ENCODE assay signal across 9 mouse cellular contexts in genomic region chr7:98523070-98523812, GRCm38 (mm10). TPM values are rescaled to one million over a fixed set of nuclear protein-coding genes. Genes with fewer than 3 reads are reported as not detected.
DNase-seq lines count a peak whose midpoint lies in the region; ATAC-seq lines count a peak whose summit lies in the region.
"Had no signal": no experiment of that assay in that cellular context is flagged by ENCODE, and none has a peak within 500 bp of the region (broad histone marks: within the 10 kb centered on the region; RNA-seq: fewer than 3 reads in every experiment).

No protein-coding gene starts in this region.

- no peak overlapping the region for H3K4me2 ChIP-seq in midbrain, embryonic 11.5 days
- no peak overlapping the region for H3K4me2 ChIP-seq in midbrain, embryonic 14.5 days (ENCODE audit: low read length)
- H3K4me2 ChIP-seq in liver, embryonic 11.5 days, result no peak overlapping the region

- peak; percentile 47 for DNase-seq in midbrain, embryonic 11.5 days (ENCODE audit: low spot score, missing footprints)
- no peak for DNase-seq in midbrain, embryonic 14.5 days
- peak; percentile 81 to 91 for DNase-seq in heart, adult 18-20 months
- DNase-seq in kidney, adult 11 months, result peak; percentile 71
- no peak for DNase-seq in adipocyte (ENCODE audit: low spot score)
- DNase-seq in testis, postnatal 14 days (ENCODE audit: low spot score), result no peak
- DNase-seq in liver, embryonic 11.5 days (ENCODE audit: low spot score), result no peak

- no peak overlapping the region for H3K27ac ChIP-seq in midbrain, embryonic 11.5 days (ENCODE audit: low read depth, low read length)
- H3K27ac ChIP-seq in midbrain, embryonic 14.5 days (replicated peaks; ENCODE audit: low read depth, low read length), result no peak overlapping the region
- H3K27ac ChIP-seq in liver, embryonic 11.5 days (ENCODE audit: low read depth, low read length), result no peak overlapping the region
- H3K27ac ChIP-seq: liver, embryonic 14.5 days had no signal

- no peaks in the 10 kb centered on the region for H3K9me3 ChIP-seq in midbrain, embryonic 11.5 days (ENCODE audit: control insufficient read depth, low read length)
- no peaks in the 10 kb centered on the region for H3K9me3 ChIP-seq in midbrain, embryonic 14.5 days (ENCODE audit: control insufficient read depth, low read length)
- no peaks in the 10 kb centered on the region for H3K9me3 ChIP-seq in liver, embryonic 11.5 days (ENCODE audit: control insufficient read depth, low read length)

- H3K27me3 ChIP-seq in midbrain, embryonic 11.5 days (ENCODE audit: control insufficient read depth, insufficient read depth, low read length), result no peaks in the 10 kb centered on the region
- H3K27me3 ChIP-seq in midbrain, embryonic 14.5 days (ENCODE audit: control insufficient read depth, insufficient read depth, low read length), result no peaks in the 10 kb centered on the region
- H3K27me3 ChIP-seq in liver, embryonic 11.5 days (replicated peaks; ENCODE audit: control insufficient read depth, insufficient read depth, low read length), result 0 out of 2 replicates have a peak, but pooled peaks cover 2% of the 10 kb centered on the region

- no peaks in the 10 kb centered on the region for H3K4me1 ChIP-seq in midbrain, embryonic 11.5 days (ENCODE audit: control insufficient read depth, insufficient read depth, low read length)
- H3K4me1 ChIP-seq in midbrain, embryonic 14.5 days (ENCODE audit: control insufficient read depth, insufficient read depth, low read length), result no peaks in the 10 kb centered on the region
- peaks cover 6% of the 10 kb centered on the region for H3K4me1 ChIP-seq in liver, embryonic 11.5 days (replicated peaks; ENCODE audit: control insufficient read depth, insufficient read depth, low read length)

- no peaks in the 10 kb centered on the region for H3K36me3 ChIP-seq in midbrain, embryonic 11.5 days (ENCODE audit: control insufficient read depth, insufficient read depth, low read length)
- H3K36me3 ChIP-seq in midbrain, embryonic 14.5 days (ENCODE audit: control insufficient read depth, insufficient read depth, low read length), result no peaks in the 10 kb centered on the region
- H3K36me3 ChIP-seq in liver, embryonic 11.5 days (ENCODE audit: control insufficient read depth, insufficient read depth, low read length), result no peaks in the 10 kb centered on the region

- no peak overlapping the region for H3K4me3 ChIP-seq in midbrain, embryonic 11.5 days (ENCODE audit: low read depth, low read length)
- no peak overlapping the region for H3K4me3 ChIP-seq in midbrain, embryonic 14.5 days (replicated peaks; ENCODE audit: low read depth, low read length)
- H3K4me3 ChIP-seq in liver, embryonic 11.5 days (ENCODE audit: low read depth, low read length), result no peak overlapping the region

- no peak overlapping the region for H3K9ac ChIP-seq in midbrain, embryonic 11.5 days (ENCODE audit: low read length)
- H3K9ac ChIP-seq in midbrain, embryonic 14.5 days (replicated peaks; ENCODE audit: low read length), result no peak overlapping the region
- H3K9ac ChIP-seq in liver, embryonic 11.5 days (ENCODE audit: low read depth, low read length), result no peak overlapping the region
- H3K9ac ChIP-seq: liver, embryonic 14.5 days had no signal

- 87% methylated on average over 8 of the region's 8 CpGs for WGBS in midbrain, embryonic 11.5 days
- WGBS in midbrain, embryonic 14.5 days, result 82% methylated on average over 8 of the region's 8 CpGs
- 78% methylated on average over 8 of the region's 8 CpGs for WGBS in liver, embryonic 11.5 days

- ATAC-seq in midbrain, embryonic 11.5 days (ENCODE audit: low FRiP score), result no peak
- ATAC-seq in midbrain, embryonic 14.5 days (ENCODE audit: low FRiP score, low TSS enrichment), result no peak
- ATAC-seq in megakaryocyte-erythroid progenitor cell, adult 5-6 weeks (replicated peaks; ENCODE audit: low FRiP score, low TSS enrichment, poor library complexity, severe bottlenecking), result 0 out of 2 replicates have a peak, but pooled peaks have one; percentile 44
- no peak for ATAC-seq in liver, embryonic 11.5 days (replicated peaks; ENCODE audit: low FRiP score)

RNA-seq across cellular contexts. Expression of gene Lrrc32, which starts 34.2 kb away (rescaled TPM):
- polyA plus RNA-seq in midbrain, embryonic 11.5 days (2014; fragmentation: Nextera tagmentation; extraction: Ambion mirVana), result 4.3 TPM in 2 replicates
- polyA plus RNA-seq in midbrain, embryonic 14.5 days (2014; fragmentation: Nextera tagmentation; extraction: Ambion mirVana), result 1.6 and 4.2 TPM in 2 replicates
- 1 to 10 TPM; 7.5 to 8.0 TPM for total RNA-seq in heart, adult 18-20 months (2021)
- not detected in 2 replicates for total RNA-seq in megakaryocyte-erythroid progenitor cell, adult 5-6 weeks (2014; fragmentation: Nextera tagmentation)
- not detected in 2 replicates for total RNA-seq in megakaryocyte-erythroid progenitor cell, adult 5-6 weeks (2017)
- polyA plus RNA-seq in liver, embryonic 11.5 days (2014; fragmentation: Nextera tagmentation; extraction: Ambion mirVana), result 17.1 and 21.0 TPM in 2 replicates

Comparison
In these comparisons a context has a peak if more than half of its experiments do, and no peak if none do; other contexts are left out.
1. DNase-seq: peak in midbrain, embryonic 11.5 days (single experiment), heart, adult 18-20 months (2 of 2) and kidney, adult 11 months (single experiment); none in midbrain, embryonic 14.5 days (single experiment), adipocyte (single experiment), testis, postnatal 14 days (single experiment) and liver, embryonic 11.5 days (single experiment).